Mouse (Mus musculus) liver, embryonic 11.5 days (tissue): ENCODE results near the gene Nkx3-2. TPM values are rescaled to one million over a fixed set of nuclear protein-coding genes. Genes with fewer than 3 reads are reported as not detected.

Experiments used
- ATAC-seq: fragments of 200-750 bp; cut with Nextera tagmentation; replicated peaks from 2 replicates; pipeline ENCODE4 v1.8.0; 2017; ENCODE audit warnings: moderate number of reproducible peaks, mild to moderate bottlenecking, moderate TSS enrichment, moderate library complexity; ENCODE audit not compliant: low FRiP score
- DNase-seq: peaks from one replicate; pipeline ENCODE4 v3.0.0-alpha.2; 2017; ENCODE audit warnings: low spot score
- H3K27ac ChIP-seq: fragments of 300-500 bp; sonication (generic); 2 replicates; pipeline ENCODE4 v1.5.1; 2014; ENCODE audit warnings: mild to moderate bottlenecking, low read depth, low read length, control low read depth
- H3K27me3 ChIP-seq: fragments of 300-500 bp; sonication (generic); replicated peaks from 2 replicates; pipeline ENCODE4 v1.6.1; 2014; ENCODE audit warnings: low read length, mixed read lengths; ENCODE audit not compliant: control insufficient read depth, insufficient read depth
- H3K36me3 ChIP-seq: fragments of 300-500 bp; sonication (generic); 2 replicates; pipeline ENCODE4 v1.6.1; 2014; ENCODE audit warnings: mild to moderate bottlenecking, low read length, moderate library complexity, mixed read lengths; ENCODE audit not compliant: control insufficient read depth, insufficient read depth
- H3K4me1 ChIP-seq: fragments of 300-500 bp; sonication (generic); replicated peaks from 2 replicates; pipeline ENCODE4 v1.6.1; 2014; ENCODE audit warnings: low read length, mixed read lengths; ENCODE audit not compliant: control insufficient read depth, insufficient read depth
- H3K4me2 ChIP-seq: fragments of 300-500 bp; sonication (generic); 2 replicates; pipeline ENCODE4 v1.6.1; 2014; ENCODE audit warnings: mild to moderate bottlenecking, control low read depth, moderate library complexity
- H3K4me3 ChIP-seq: fragments of 300-500 bp; sonication (generic); 2 replicates; pipeline ENCODE4 v1.5.1; 2014; ENCODE audit warnings: low read depth, low read length, control low read depth
- H3K9ac ChIP-seq: fragments of 300-500 bp; sonication (generic); 2 replicates; pipeline ENCODE4 v1.6.1; 2014; ENCODE audit warnings: low read depth, low read length, control low read depth
- H3K9me3 ChIP-seq: fragments of 300-500 bp; sonication (generic); 2 replicates; pipeline ENCODE4 v1.6.1; 2016; ENCODE audit warnings: low read length, inconsistent platforms, mixed read lengths; ENCODE audit not compliant: control insufficient read depth
- WGBS: fragments of 180-500 bp; shearing (Covaris S2); extraction: QIAGEN DNeasy Blood & Tissue Kit; methylation state at CpG from one replicate; pipeline ENCODE4 v1.1.7; 2014; 5-methylcytosine and 5-hydroxymethylcytosine counted together
- polyA plus RNA-seq: library from polyadenylated mRNA; unstranded; fragments of >200 nt; fragmentation: Nextera tagmentation; extraction: Ambion mirVana; gene quantifications from 2 replicates; pipeline ENCODE4 v1.2.1, GENCODE M21; 2014

Nkx3-2 gene
- polyA plus RNA-seq, 1 experiment from 2014 or later, result 0.47 TPM

DNA sequence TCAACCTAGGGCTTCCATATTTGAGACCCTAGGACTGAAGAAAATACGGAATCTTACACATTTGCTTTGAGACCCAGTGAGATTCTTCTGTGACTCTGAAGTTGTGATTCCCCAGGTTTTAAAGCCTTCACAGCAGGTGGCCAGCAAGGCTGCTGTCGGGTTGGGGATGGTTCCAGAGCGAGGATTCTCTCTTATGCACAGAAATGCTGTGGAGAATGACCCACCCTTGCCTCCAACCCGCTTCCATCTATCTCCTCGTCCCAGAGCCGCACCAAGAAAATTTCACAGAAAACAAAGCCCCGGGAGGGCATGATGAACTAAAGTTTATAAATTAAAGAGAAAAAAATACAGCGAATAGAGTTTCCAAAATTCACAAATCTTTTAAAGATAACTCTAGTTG is 4.2 kb downstream of the Nkx3-2 start:
- H3K9ac ChIP-seq, result no peak overlapping the region
- peaks cover 5% of the 10 kb centered on the region for H3K4me1 ChIP-seq
- peaks cover 97% of the 10 kb centered on the region for H3K27me3 ChIP-seq
- no peak for DNase-seq
- ATAC-seq, result no peak
- H3K4me3 ChIP-seq, result no peak overlapping the region
- no peak overlapping the region for H3K27ac ChIP-seq
- no peaks in the 10 kb centered on the region for H3K36me3 ChIP-seq
- 6% methylated on average over 8 of the region's 8 CpGs for WGBS
- H3K9me3 ChIP-seq, result no peaks in the 10 kb centered on the region
- no peak overlapping the region for H3K4me2 ChIP-seq

DNA sequence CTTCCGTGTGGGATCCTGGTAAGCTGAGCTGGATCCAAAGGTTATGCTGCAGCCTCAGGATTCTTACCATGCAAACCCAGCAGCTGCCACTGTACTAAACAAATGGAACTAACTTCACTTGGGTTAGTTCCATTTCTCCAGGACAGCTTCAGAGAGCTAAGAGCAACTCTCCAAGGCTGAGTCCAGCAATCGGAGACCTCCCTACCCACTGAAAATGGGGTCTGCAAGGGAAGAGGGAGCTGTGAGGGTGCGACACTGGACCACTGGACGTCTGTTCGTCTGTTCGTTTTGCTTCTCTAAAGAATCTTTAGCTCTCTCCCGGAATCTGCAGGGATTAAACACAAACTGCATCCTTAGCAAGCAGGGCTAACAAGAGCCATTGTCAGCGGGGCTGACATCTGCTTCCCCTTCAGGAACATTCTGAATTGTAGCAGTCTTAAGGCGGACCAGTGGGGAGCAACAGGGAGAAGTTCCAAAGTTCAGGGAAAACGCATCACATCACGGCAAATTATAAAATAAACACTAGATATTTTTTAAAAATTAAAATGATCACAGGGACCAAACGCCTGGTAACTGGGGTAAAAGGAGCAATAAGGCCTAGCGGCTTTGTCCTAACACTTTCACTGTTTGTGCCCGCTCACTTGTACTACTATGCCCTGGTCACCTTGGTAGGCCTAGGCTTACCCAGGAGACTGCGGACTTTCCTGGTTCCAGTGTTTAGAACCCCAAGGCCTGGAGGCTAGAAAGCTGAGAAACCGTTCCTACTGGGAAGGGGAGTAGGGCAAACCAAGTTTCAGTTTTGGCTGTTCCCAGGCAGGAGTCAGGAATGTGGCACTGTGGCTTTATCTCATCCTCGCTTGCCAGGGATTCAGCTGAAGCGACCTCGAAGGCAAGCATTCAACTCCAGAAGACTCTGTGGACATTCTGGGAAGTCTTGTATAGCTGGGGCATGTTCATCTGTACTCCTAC is 5.3 kb downstream of the Nkx3-2 start:
- Histone ChIP-seq H3K27me3 (peaks cover 97% of the 10 kb centered on the region), H3K36me3 (no peaks in the 10 kb centered on the region), H3K9ac (no peak overlapping the region), H3K4me1 (peaks cover 3% of the 10 kb centered on the region), H3K27ac (no peak overlapping the region), H3K9me3 (no peaks in the 10 kb centered on the region), H3K4me3 (no peak overlapping the region), H3K4me2 (no peak overlapping the region)
- DNase-seq (no peak), ATAC-seq (no peak)
- WGBS, result 14% methylated on average over 19 of the region's 19 CpGs

DNA sequence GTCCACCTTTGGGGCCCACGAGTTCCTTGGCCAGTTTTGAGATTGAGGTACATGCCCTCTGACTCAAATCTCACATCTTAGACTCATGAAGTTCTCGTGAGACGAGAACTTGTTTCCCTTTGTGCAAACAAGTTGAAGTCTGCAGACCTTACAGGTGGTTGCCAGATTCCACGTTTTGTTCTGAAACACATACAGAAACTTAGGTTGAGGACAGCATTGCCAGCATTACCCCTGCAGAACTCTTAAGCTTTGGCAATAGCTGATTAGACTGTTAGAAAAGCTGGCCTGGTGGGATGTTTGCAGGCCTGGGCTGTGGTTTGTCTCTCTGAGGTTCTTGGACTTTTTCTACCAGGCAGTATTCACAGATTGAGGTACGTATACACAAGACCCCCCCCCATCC is 7.0 kb downstream of the Nkx3-2 start:
- H3K4me2 ChIP-seq, result no peak overlapping the region
- H3K4me1 ChIP-seq, result no peaks in the 10 kb centered on the region
- H3K27ac ChIP-seq, result no peak overlapping the region
- H3K4me3 ChIP-seq, result no peak overlapping the region
- ATAC-seq (no peak), DNase-seq (no peak)
- H3K27me3 ChIP-seq, result peaks cover 97% of the 10 kb centered on the region
- H3K9me3 ChIP-seq, result no peaks in the 10 kb centered on the region
- WGBS, result 7% methylated on average over 5 of the region's 5 CpGs
- no peak overlapping the region for H3K9ac ChIP-seq
- H3K36me3 ChIP-seq, result no peaks in the 10 kb centered on the region

DNA sequence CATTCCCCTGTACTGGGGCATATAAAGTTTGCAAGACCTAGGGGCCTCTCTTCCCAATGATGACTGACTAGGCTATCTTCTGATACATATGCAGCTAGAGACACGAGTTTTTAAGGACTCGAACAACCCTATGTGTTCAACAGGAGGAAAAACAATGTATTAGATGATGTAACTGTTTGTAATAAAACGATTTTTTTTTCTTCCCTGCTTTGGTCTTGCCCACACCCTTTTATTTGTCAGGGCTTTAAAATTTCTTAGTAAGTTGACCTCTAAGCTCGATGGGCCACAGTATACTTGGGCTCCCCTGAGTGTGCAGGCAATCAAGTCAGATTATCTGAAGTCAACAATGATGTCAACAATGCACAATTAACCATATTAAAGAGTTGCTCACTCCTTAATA is 7.9 kb downstream of the Nkx3-2 start:
- no peak for ATAC-seq

DNA sequence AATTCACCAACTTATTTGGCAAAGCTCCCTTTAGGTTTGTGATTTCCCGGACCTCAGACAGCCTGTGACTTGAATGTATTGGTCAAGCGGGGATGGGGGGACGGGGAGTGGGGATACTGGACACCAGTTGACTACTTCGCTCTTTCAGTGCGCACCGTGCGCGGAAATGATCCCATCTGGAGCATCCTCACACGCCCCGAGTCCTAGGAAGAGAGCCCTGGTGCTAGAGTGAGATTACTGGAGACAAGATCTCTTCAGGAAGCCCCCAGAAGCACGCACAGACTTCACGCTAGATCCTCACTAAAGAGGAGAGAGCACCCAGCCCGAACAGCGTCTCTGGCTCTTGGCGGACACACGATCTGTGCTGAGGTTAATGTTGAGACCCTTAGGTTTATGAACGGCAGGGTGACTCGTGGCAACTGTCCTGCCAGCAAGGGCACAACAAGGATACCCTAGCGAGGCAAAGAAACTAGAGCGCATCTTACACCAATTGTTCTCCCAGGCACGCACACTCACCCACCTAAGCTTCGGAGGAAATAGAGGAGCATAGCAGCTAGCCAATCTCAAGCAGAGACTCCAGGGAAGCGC is 8.8 kb downstream of the Nkx3-2 start:
- 3% methylated on average over 23 of the region's 23 CpGs for WGBS
- H3K9me3 ChIP-seq, result no peaks in the 10 kb centered on the region
- no peaks in the 10 kb centered on the region for H3K36me3 ChIP-seq
- no peaks in the 10 kb centered on the region for H3K4me1 ChIP-seq
- no peak for ATAC-seq
- H3K4me3 ChIP-seq, result no peak overlapping the region
- DNase-seq, result no peak
- H3K27me3 ChIP-seq, result peaks cover 98% of the 10 kb centered on the region
- no peak overlapping the region for H3K9ac ChIP-seq
- no peak overlapping the region for H3K4me2 ChIP-seq
- H3K27ac ChIP-seq, result no peak overlapping the region

More for the DNA sequence above, 7.9 kb downstream of the Nkx3-2 start:
- H3K9ac ChIP-seq, result no peak overlapping the region
- H3K27ac ChIP-seq, result no peak overlapping the region
- H3K27me3 ChIP-seq, result peaks cover 97% of the 10 kb centered on the region
- no peaks in the 10 kb centered on the region for H3K36me3 ChIP-seq
- DNase-seq, result no peak
- H3K4me3 ChIP-seq, result no peak overlapping the region
- H3K9me3 ChIP-seq, result no peaks in the 10 kb centered on the region
- H3K4me2 ChIP-seq, result no peak overlapping the region
- 7% methylated on average over 4 of the region's 4 CpGs for WGBS
- no peaks in the 10 kb centered on the region for H3K4me1 ChIP-seq

DNA sequence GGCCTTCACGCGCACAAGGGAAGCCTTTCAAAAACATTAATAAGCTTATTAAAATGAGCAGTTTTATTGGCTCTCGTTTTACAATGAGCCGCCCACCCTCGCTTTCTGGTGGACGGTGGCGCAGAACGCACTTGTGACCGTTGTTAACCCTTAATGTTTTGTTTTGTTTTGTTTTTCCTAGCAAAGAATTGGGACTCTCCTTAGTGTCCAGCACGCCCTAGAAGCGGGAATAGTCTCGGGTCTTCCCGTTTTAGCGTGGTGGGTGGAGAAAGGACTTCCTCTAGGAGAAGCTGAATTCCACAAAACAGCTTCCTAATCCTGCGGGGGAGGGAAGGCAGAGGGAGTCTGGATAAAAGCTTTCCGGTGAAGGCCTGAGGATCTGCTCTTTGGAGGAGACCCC is 9.5 kb downstream of the Nkx3-2 start:
- H3K4me3 ChIP-seq, result no peak overlapping the region
- H3K27ac ChIP-seq, result no peak overlapping the region
- 0 out of 2 replicates have a peak overlapping the region, but pooled peaks have one; percentile 13 for H3K4me2 ChIP-seq
- H3K36me3 ChIP-seq, result no peaks in the 10 kb centered on the region
- H3K9me3 ChIP-seq, result no peaks in the 10 kb centered on the region
- peaks cover 98% of the 10 kb centered on the region for H3K27me3 ChIP-seq
- H3K9ac ChIP-seq, result no peak overlapping the region
- H3K4me1 ChIP-seq, result no peaks in the 10 kb centered on the region
- no peak for DNase-seq
- WGBS, result 1% methylated on average over 16 of the region's 16 CpGs
- no peak for ATAC-seq

DNA sequence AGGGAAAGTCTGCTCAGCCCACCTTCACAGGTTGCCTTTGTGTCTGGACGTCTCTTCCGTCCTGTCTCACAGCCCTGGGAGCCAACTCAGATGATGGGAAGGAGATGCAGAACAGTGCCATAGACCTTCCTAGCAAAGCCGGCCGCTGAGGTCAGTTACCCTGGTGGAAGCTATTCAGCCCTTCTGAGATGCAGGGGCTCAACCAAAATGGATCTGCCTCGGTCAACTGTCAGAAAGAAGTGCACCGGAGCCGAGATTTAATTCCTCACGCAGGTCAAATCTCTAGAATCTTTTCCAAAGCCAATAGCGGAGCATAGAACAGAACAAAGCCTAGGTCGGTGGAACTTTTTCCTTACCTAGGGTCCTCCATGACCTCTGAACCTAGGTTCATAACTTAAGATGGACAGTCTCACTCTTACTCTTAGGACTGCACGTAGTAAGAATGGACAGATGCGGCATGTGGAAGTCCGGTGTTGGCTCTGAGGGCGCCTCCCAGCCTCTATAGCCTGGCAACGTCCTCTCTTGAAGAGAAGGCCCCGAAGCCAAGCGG is 10.0 kb downstream of the Nkx3-2 start:
- DNase-seq, result no peak
- no peak overlapping the region for H3K4me3 ChIP-seq

DNA sequence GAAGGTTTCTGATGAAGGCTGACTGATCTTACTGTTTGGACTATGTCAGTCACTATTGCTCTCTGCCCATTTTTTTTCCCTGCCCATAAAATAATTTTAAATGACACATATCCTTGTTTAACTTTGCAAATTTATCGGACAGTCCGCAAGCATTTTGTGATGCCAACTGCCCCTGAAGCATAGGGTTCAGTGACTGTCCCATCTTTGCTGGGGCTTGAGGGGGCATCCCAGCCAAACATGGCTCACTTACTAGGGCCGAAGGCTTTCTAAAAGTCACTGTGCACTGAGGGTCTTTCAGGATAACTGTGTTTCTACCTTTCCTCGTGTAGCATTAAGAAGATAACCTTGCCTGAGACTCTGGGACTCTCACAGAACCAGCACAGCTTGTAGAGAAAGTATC is 11.6 kb downstream of the Nkx3-2 start:
- H3K4me2 ChIP-seq, result no peak overlapping the region
- 42% methylated on average over 4 of the region's 4 CpGs for WGBS

More for the DNA sequence above, 10.0 kb downstream of the Nkx3-2 start:
- H3K9ac ChIP-seq, result no peak overlapping the region
- no peak for ATAC-seq
- no peaks in the 10 kb centered on the region for H3K4me1 ChIP-seq
- no peaks in the 10 kb centered on the region for H3K36me3 ChIP-seq
- under 1% methylated on average over 17 of the region's 17 CpGs for WGBS
- 0 out of 2 replicates have a peak overlapping the region, but pooled peaks have one; percentile 13 for H3K4me2 ChIP-seq
- H3K27me3 ChIP-seq, result peaks cover 98% of the 10 kb centered on the region
- no peaks in the 10 kb centered on the region for H3K9me3 ChIP-seq
- no peak overlapping the region for H3K27ac ChIP-seq

More for the DNA sequence above, 11.6 kb downstream of the Nkx3-2 start:
- ATAC-seq, result no peak
- no peaks in the 10 kb centered on the region for H3K36me3 ChIP-seq
- no peak overlapping the region for H3K9ac ChIP-seq
- H3K4me3 ChIP-seq, result no peak overlapping the region
- DNase-seq, result no peak
- H3K27ac ChIP-seq, result no peak overlapping the region
- H3K9me3 ChIP-seq, result no peaks in the 10 kb centered on the region
- peaks cover 93% of the 10 kb centered on the region for H3K27me3 ChIP-seq
- no peaks in the 10 kb centered on the region for H3K4me1 ChIP-seq
